Mouse (Mus musculus) central nervous system, embryonic 14 days (tissue): Measurements from ENCODE around the gene Tex21. TPM values are rescaled to one million over a fixed set of nuclear protein-coding genes. Genes with fewer than 3 reads are reported as not detected.

ENCODE experiments used
- polyA plus RNA-seq: library from polyadenylated mRNA; depleted of rRNA; stranded (reverse); fragments of >200 nt; gene quantifications from 2 replicates; pipeline ENCODE4 v1.2.3, GENCODE M21; 2012; rRNA removed

The Tex21 gene
- polyA plus RNA-seq, result not detected in 2 replicates

GRCm38 (mm10) chr12:76246646-76247045 lies at the start of gene Tex21:
Gene Tex21 (minus strand): TSS chr12:76246746.

GRCm38 (mm10) chr12:76254725-76255498 lies 8.4 kb upstream of the Tex21 start, which contains the start of gene Mthfd1:
Gene Mthfd1 (plus strand): TSS chr12:76255298.

GRCm38 (mm10) chr12:76177000-76177863 lies 69.3 kb downstream of the Tex21 start, which contains the start of gene Esr2:
Gene Esr2 (minus strand): TSS chr12:76177259.

Other genes starting within 250 kb of the Tex21 start
- gene Esr2, start 69.5 kb downstream of the Tex21 start, polyA plus RNA-seq, result 0.16 and 0.29 TPM in 2 replicates
- 33.9 and 37.2 TPM in 2 replicates for gene Mthfd1, start 8.6 kb upstream of the Tex21 start, polyA plus RNA-seq
- 7.3 and 8.3 TPM in 2 replicates for gene Akap5, start 78.1 kb upstream of the Tex21 start, polyA plus RNA-seq
- 19.9 and 20.9 TPM in 2 replicates for gene Zbtb25, start 122.9 kb upstream of the Tex21 start, polyA plus RNA-seq
- 3.7 and 4.1 TPM in 2 replicates for gene Zbtb1, start 123.5 kb upstream of the Tex21 start, polyA plus RNA-seq
- gene Hspa2, start 157.4 kb upstream of the Tex21 start, polyA plus RNA-seq, result 4.4 and 4.7 TPM in 2 replicates
- 1.00 and 1.3 TPM in 2 replicates for gene Ppp1r36, start 170.8 kb upstream of the Tex21 start, polyA plus RNA-seq